Mouse (Mus musculus): ENCODE data around the gene Pus10. TPM values are rescaled to one million over a fixed set of nuclear protein-coding genes. Genes with fewer than 3 reads are reported as not detected.
"Not testable (repeated sequence)": the region's sequence is repeated elsewhere in the genome, so short reads cannot be mapped to it uniquely, and the experiment has no call there.

The Pus10 gene
- total RNA-seq, 4 experiments from 2014 or later = 13.7 to 18.6 (median 14.9) TPM

DNA sequence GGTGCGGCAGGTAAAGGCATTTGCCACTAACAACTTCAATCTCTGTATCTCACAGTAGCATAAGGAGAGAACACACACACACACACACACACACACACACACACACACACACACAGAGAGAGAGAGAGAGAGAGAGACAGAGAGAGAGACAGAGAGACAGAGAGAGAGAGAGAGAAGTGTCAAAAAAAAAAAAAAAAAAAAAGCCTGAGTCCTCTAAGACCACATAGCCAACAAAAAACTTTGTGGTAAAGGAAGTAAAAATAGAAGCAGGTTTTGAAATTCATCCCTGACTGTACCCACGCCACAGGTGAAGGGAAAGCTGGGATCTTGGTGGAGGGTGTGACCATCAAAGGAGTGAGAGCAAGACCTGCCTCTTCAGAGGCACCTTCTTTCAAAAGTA, 92.7 kb downstream of the Pus10 start:
- no peak for DNase-seq (ENCODE audit: low spot score in 2 of 2)

DNA sequence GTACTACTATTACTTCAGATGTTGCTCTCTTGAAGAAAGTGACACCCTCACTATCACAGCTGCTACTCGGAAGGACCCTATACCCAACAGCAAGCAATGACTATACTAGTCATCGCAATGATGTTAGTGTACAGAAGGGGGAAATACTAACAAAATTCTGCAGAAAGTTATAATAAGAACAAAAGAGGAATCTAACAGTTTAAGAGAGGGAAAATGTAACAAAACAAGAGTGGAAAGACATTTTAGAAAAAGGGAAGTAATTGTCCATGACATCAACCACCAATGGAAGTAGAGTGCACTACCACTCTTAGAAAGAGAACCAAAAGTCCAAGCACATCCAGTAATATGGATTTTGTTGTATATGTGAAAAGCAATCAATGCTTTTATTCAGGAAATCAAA, 97.2 kb downstream of the Pus10 start:
- DNase-seq (ENCODE audit: low spot score in 2 of 2) = no peak

DNA sequence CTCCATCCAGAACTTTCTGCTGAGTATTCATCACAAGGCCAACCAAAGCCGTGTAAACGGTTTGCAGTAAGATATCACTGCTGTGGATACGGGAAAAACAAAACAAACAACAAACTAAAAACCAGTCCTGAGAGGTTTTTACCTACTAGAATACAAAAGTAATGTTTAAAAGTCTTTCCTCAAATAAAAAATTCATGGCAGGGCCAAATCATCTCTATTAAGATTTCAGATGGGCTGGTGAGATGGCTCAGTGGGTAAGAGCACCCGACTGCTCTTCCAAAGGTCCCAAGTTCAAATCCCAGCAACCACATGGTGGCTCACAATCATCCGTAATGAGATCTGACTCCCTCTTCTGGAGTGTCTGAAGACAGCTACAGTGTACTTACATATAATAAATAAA, 101.9 kb downstream of the Pus10 start:
- not testable (repeated sequence) for DNase-seq (ENCODE audit: low spot score in 2 of 2)

DNA sequence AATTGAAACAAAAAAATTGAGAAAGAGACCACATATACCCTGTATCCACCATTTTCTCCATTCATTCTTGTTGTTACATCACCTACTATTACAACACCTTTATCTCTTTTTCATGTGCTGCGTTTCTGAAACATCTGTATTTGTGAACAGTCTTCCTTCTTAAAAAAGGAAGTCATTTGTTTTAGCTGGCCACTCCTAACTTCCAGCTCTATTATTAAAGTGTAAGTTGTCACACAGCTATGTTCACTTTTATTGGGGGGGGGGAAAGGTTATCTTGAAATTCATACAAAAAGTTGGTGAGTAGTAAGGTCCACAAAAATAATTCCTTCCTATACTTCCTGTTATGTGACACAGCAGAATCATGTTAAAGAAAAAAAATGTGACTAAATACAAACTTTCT, 102.5 kb downstream of the Pus10 start:
- no peak for DNase-seq (ENCODE audit: low spot score in 2 of 2)

DNA sequence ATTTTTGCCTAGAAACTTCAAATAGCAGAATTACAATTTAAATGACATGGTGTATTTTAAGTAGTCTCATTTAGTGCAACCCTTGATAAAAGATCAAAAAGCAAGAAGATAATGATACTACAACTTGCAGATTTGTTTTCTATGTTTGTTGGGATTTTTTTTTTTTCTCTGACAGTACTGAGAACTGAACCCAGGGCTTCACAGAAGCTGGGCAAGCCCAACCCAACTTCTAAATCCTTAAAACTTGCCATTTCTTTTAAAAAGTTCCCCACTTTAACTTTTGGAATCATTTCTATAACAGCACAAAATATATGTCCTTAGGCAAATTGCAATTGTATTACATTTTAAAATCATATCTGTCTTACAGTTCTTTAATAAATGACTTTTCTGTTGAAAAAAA, 103.6 kb downstream of the Pus10 start:
- DNase-seq (ENCODE audit: low spot score in 2 of 2) = no peak

DNA sequence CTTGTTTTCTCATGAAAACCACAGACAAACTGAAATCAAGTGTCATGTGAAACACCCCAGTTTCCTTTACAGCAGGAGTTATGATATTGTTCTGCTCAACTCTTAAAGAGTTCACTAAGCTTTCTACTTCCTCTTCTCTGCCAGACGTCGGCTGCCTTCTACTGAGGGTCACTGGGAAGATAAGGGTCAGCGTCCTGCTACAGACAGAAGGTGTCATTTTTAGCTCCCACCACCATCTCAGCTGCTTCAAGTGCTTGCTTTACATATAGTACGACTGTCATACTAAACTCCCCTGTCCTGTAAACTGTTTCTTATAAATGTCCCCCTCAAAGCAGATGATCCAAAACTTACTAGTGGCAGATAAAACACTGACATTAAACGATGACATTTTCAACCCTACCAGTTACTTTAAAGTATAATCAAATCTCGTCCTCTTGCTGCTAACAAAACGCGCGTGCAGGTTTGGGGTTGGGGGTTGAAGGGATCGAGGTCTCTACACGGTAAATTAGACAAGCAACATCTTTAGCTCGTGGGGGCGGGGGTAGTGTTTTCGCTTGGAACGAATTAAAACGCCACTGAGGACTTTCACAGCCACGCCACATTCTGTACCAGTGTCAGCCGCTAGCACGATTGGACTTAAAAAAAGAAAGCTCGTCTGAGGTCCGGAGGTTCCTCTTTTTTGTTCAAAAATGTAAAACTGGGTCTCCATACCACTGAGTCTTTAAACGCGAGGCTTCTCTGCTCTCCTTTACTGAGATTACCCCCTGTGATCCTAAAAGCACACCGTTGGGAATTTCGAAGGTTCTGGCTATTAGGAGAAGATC, 104.4 kb downstream of the Pus10 start:
- DNase-seq (ENCODE audit: low spot score in 2 of 2) = no peak

GRCm38 (mm10) chr11:23770510-23770759, 105.0 kb downstream of the Pus10 start:
- DNase-seq (ENCODE audit: low spot score in 2 of 2) = no peak

- DNase-seq (ENCODE audit: low spot score in 2 of 2) = peak; percentile 92 to 94
Observed at GRCm38 (mm10) chr11:23770760-23771506, 105.5 kb downstream of the Pus10 start, which contains the start of gene Rel. TSS of gene Rel (minus strand) at chr11:23770970.

- DNase-seq (ENCODE audit: low spot score in 2 of 2) = no peak
Observed at GRCm38 (mm10) chr11:23771507-23772097, 106.1 kb downstream of the Pus10 start.

DNA sequence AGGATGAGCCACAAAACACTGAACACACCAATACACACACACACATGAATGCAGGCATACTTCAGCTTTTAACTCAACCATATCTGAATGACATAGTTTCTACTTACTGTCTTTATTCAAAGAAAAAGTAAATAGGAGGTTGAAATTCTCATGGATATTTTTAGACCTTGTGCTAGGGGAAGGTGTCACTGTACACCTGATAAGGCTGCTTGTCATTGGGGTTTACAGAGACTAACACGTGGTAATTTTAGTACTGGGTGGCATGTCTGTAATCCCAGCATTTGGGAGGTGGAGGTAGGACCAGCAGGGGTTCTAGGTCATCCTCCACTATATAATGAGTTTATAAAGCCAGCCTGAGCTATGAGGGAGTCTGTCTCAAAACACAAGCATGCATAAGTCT, 107.0 kb downstream of the Pus10 start:
- no peak for DNase-seq (ENCODE audit: low spot score in 2 of 2)

GRCm38 (mm10) chr11:23778787-23779201, 113.3 kb downstream of the Pus10 start:
- DNase-seq (ENCODE audit: low spot score in 2 of 2) = no peak

DNA sequence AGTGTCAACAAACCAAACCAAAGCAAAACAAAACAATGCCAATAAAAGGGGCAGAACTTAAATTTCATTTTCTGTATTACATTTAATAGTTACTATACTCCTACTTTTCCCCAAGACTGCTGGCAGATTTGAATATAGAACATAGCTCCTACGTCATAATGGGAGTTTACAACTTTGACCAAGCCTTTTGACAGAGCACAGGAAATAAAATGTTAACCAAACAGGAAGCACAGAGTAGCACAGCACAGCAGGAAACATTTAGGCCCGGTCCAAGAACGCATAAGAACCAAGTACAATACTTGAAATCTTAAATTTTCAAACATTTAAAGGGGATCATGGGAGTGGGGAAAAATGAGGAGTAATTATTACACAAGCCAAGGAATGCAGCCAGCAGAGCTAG, 116.6 kb downstream of the Pus10 start:
- DNase-seq (ENCODE audit: low spot score in 2 of 2) = no peak

Other genes starting within 250 kb of the Pus10 start
- gene Ahsa2, start 167.6 kb upstream of the Pus10 start, total RNA-seq (2022) = 10 to 100 TPM; 36.0 to 44.5 (median 38.2) TPM
- not detected for gene 1700093K21Rik, start 144.5 kb upstream of the Pus10 start, total RNA-seq (2022)
- gene 0610010F05Rik, start 32.0 kb upstream of the Pus10 start, total RNA-seq (2022) = 10 to 100 TPM; 11.7 to 16.0 (median 13.1) TPM
- 10 to 100 TPM; 17.9 to 23.8 (median 18.8) TPM for gene Pex13, start 285 bp downstream of the Pus10 start, total RNA-seq (2022)
- 1 to 10 TPM; 2.8 to 3.7 (median 3.6) TPM for gene Rel, start 105.3 kb downstream of the Pus10 start, total RNA-seq (2022)
- 1 to 10 TPM; 4.2 to 4.8 (median 4.3) TPM for gene Papolg, start 229.6 kb downstream of the Pus10 start, total RNA-seq (2022)